Mouse (Mus musculus): Measurements from ENCODE around the gene Lgi1. TPM values are rescaled to one million over a fixed set of nuclear protein-coding genes. Genes with fewer than 3 reads are reported as not detected.

Gene Lgi1
- polyA plus RNA-seq, 1 experiment, result 0.02 TPM

- Histone ChIP-seq H3K27me3 (ENCODE audit: control insufficient read depth, insufficient read depth, low read length) (no peaks in the 10 kb centered on the region; the same call in 1 of the 2 replicates), H3K4me3 (ENCODE audit: extremely low read depth, insufficient read depth, insufficient read length) (no peak overlapping the region), H3K36me3 (ENCODE audit: control insufficient read depth, insufficient read depth, low read length) (no peaks in the 10 kb centered on the region), H3K27ac (ENCODE audit: insufficient read depth, low read length) (no peak overlapping the region), H3K4me1 (ENCODE audit: control insufficient read depth, insufficient read depth, insufficient read length) (no peaks in the 10 kb centered on the region)
- no peak for TF ChIP-seq CTCF (IDR thresholded peaks at IDR 0.05; ENCODE audit: extremely low read depth, insufficient read depth, insufficient read length, insufficient replicate concordance)
- no peak for TF ChIP-seq POLR2A (IDR thresholded peaks at IDR 0.05; ENCODE audit: low read depth, low read length)
- DNase-seq (ENCODE audit: low read depth in 1 of 2, low spot score in 2 of 2), result no peak
- 82% methylated on average over 5 of the region's 5 CpGs for WGBS
These were observed 84.6 kb downstream of the Lgi1 start for GRCm38 (mm10) chr19:38349013-38349341.

DNA sequence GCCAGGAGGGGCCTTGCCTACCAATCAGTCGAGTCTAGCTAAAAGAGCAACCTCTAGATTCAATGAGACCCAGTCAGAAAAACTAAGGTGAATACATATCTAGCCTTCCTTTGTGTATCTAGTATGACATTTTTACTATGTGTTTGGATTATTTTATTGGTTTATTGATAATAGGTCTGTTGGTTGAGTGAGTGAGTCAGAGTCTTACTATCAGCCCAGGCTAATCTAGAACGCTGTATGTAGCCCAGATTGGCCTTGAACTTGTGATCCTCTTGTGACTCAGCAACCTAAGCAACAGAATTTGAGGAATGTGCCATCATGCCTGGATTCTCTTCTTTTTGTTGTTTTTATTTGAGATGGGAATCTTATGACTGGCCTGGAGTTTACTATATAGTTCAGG lies 86.9 kb downstream of the Lgi1 start:
- H3K27me3 ChIP-seq (ENCODE audit: control insufficient read depth, insufficient read depth, low read length), result no peaks in the 10 kb centered on the region
- H3K4me3 ChIP-seq (ENCODE audit: extremely low read depth, insufficient read depth, insufficient read length), result no peak overlapping the region
- no peak for DNase-seq (ENCODE audit: low read depth in 1 of 2, low spot score in 2 of 2)
- H3K36me3 ChIP-seq (ENCODE audit: control insufficient read depth, insufficient read depth, low read length), result no peaks in the 10 kb centered on the region
- 77% methylated on average over 2 of the region's 2 CpGs for WGBS
- H3K27ac ChIP-seq (ENCODE audit: insufficient read depth, low read length), result no peak overlapping the region
- TF ChIP-seq POLR2A (IDR thresholded peaks at IDR 0.05; ENCODE audit: low read depth, low read length) (no peak), CTCF (IDR thresholded peaks at IDR 0.05; ENCODE audit: extremely low read depth, insufficient read depth, insufficient read length, insufficient replicate concordance) (no peak)
- no peaks in the 10 kb centered on the region for H3K4me1 ChIP-seq (ENCODE audit: control insufficient read depth, insufficient read depth, insufficient read length)

DNA sequence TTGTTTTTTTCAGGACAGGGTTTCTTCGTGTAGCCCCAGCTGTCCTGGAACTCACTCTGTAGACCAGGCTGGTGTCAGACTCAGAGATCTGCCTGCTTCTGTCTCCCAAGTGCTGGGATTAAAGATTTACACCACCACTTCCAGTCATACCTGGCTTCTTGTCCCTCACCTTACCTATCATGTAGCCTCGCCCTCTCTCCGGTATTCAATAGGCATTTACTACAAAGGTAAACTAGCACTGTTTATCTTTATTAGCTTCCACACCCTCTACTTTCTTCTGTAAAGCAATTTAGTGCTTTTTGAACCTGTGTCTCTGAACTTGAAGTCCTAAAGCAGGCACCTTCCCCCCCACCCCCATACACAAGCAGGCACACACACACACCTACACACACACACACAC lies 87.4 kb downstream of the Lgi1 start:
- DNase-seq (ENCODE audit: low read depth in 1 of 2, low spot score in 2 of 2), result no peak
- no peaks in the 10 kb centered on the region for H3K36me3 ChIP-seq (ENCODE audit: control insufficient read depth, insufficient read depth, low read length)
- H3K27me3 ChIP-seq (ENCODE audit: control insufficient read depth, insufficient read depth, low read length), result no peaks in the 10 kb centered on the region
- 89% methylated on average over 3 of the region's 3 CpGs for WGBS
- H3K4me3 ChIP-seq (ENCODE audit: extremely low read depth, insufficient read depth, insufficient read length), result no peak overlapping the region
- no peak overlapping the region for H3K27ac ChIP-seq (ENCODE audit: insufficient read depth, low read length)
- no peaks in the 10 kb centered on the region for H3K4me1 ChIP-seq (ENCODE audit: control insufficient read depth, insufficient read depth, insufficient read length)
- TF ChIP-seq CTCF (IDR thresholded peaks at IDR 0.05; ENCODE audit: extremely low read depth, insufficient read depth, insufficient read length, insufficient replicate concordance) (no peak), POLR2A (IDR thresholded peaks at IDR 0.05; ENCODE audit: low read depth, low read length) (no peak)

DNA sequence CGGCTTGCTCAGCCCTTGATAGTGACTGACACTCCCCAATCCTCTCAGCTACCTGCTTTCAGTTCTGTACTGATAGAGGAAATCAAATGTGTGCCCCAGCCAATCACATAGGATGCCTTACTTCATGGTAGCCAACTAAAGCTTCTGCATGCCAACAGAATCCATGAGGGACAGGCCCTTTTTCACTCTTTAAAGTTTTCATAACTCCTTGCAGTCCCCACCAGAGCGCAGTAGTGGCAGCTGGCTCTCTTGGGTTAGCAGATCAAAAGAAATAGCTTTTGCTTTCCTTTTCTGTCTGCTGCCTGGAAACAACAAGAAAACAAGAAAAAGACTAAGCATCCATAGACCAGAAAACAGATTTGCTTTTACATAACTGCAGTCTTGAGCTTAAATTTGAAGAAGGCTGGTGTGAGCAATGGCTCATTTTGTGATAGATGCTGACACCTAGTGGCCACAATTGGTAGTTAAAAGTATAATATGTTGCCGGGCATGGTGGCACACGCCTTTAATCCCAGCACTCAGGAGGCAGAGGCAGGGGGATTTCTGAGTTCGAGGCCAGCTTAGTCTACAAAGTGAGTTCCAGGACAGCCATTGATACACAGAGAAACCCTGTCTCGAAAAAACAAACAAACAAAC lies 88.3 kb downstream of the Lgi1 start:
- Histone ChIP-seq H3K27ac (ENCODE audit: insufficient read depth, low read length) (no peak overlapping the region), H3K27me3 (ENCODE audit: control insufficient read depth, insufficient read depth, low read length) (no peaks in the 10 kb centered on the region), H3K36me3 (ENCODE audit: control insufficient read depth, insufficient read depth, low read length) (no peaks in the 10 kb centered on the region), H3K4me3 (ENCODE audit: extremely low read depth, insufficient read depth, insufficient read length) (no peak overlapping the region), H3K4me1 (ENCODE audit: control insufficient read depth, insufficient read depth, insufficient read length) (no peaks in the 10 kb centered on the region)
- TF ChIP-seq CTCF (IDR thresholded peaks at IDR 0.05; ENCODE audit: extremely low read depth, insufficient read depth, insufficient read length, insufficient replicate concordance) (no peak), POLR2A (IDR thresholded peaks at IDR 0.05; ENCODE audit: low read depth, low read length) (no peak)
- peak; percentile 2 to 4 for DNase-seq (ENCODE audit: low read depth in 1 of 2, low spot score in 2 of 2)
- WGBS, result 36% methylated on average over 6 of the region's 6 CpGs

GRCm38 (mm10) chr19:38354279-38354678 lies 89.9 kb downstream of the Lgi1 start:
- DNase-seq (ENCODE audit: low read depth in 1 of 2, low spot score in 2 of 2), result no peak

DNA sequence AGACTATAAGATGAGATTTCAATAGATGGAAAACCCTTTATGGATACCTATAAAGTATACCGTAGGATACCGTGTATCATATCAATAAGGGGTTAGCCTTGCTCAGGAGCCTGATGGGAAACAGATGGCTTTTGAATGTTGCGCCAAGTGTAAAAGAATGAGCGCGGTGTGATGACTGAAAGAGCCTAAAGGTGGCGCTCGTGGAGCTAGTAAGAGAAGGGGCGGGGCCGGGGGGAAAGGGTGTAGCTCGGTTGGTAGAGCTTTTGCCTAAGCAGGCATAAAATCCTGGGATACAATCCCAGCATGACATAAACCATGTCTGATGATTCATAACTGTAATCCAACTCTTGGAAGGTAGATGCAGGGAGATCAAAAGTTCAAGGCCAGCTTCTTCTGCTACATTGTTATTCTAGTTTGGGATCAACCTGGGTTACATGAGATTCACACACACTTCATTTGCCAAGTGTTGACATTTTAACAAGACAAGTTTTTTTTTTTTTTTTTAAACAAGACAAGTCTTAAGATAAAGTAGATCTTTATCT lies 90.6 kb downstream of the Lgi1 start:
- TF ChIP-seq CTCF (IDR thresholded peaks at IDR 0.05; ENCODE audit: extremely low read depth, insufficient read depth, insufficient read length, insufficient replicate concordance), result no peak
- TF ChIP-seq POLR2A (IDR thresholded peaks at IDR 0.05; ENCODE audit: low read depth, low read length), result no peak
- Histone ChIP-seq H3K27me3 (ENCODE audit: control insufficient read depth, insufficient read depth, low read length) (no peaks in the 10 kb centered on the region), H3K36me3 (ENCODE audit: control insufficient read depth, insufficient read depth, low read length) (no peaks in the 10 kb centered on the region), H3K4me1 (ENCODE audit: control insufficient read depth, insufficient read depth, insufficient read length) (no peaks in the 10 kb centered on the region), H3K27ac (ENCODE audit: insufficient read depth, low read length) (no peak overlapping the region), H3K4me3 (ENCODE audit: extremely low read depth, insufficient read depth, insufficient read length) (no peak overlapping the region)
- DNase-seq (ENCODE audit: low read depth in 1 of 2, low spot score in 2 of 2), result no peak
- WGBS, result 68% methylated on average over 10 of the region's 10 CpGs

More at GRCm38 (mm10) chr19:38354279-38354678, 89.9 kb downstream of the Lgi1 start:
- no peak overlapping the region for H3K27ac ChIP-seq (ENCODE audit: insufficient read depth, low read length)
- no peaks in the 10 kb centered on the region for H3K4me1 ChIP-seq (ENCODE audit: control insufficient read depth, insufficient read depth, insufficient read length)
- TF ChIP-seq CTCF (IDR thresholded peaks at IDR 0.05; ENCODE audit: extremely low read depth, insufficient read depth, insufficient read length, insufficient replicate concordance) (no peak), POLR2A (IDR thresholded peaks at IDR 0.05; ENCODE audit: low read depth, low read length) (no peak)
- H3K4me3 ChIP-seq (ENCODE audit: extremely low read depth, insufficient read depth, insufficient read length), result no peak overlapping the region
- 80% methylated on average over 1 of the region's 1 CpGs for WGBS
- H3K27me3 ChIP-seq (ENCODE audit: control insufficient read depth, insufficient read depth, low read length), result no peaks in the 10 kb centered on the region
- no peaks in the 10 kb centered on the region for H3K36me3 ChIP-seq (ENCODE audit: control insufficient read depth, insufficient read depth, low read length)

GRCm38 (mm10) chr19:38356211-38356828 lies 92.0 kb downstream of the Lgi1 start:
- 90% methylated on average over 8 of the region's 8 CpGs for WGBS
- DNase-seq (ENCODE audit: low read depth in 1 of 2, low spot score in 2 of 2), result no peak

More at GRCm38 (mm10) chr19:38356211-38356828, 92.0 kb downstream of the Lgi1 start:
- H3K4me1 ChIP-seq (ENCODE audit: control insufficient read depth, insufficient read depth, insufficient read length), result no peaks in the 10 kb centered on the region
- H3K27me3 ChIP-seq (ENCODE audit: control insufficient read depth, insufficient read depth, low read length), result no peaks in the 10 kb centered on the region
- no peak overlapping the region for H3K4me3 ChIP-seq (ENCODE audit: extremely low read depth, insufficient read depth, insufficient read length)
- H3K36me3 ChIP-seq (ENCODE audit: control insufficient read depth, insufficient read depth, low read length), result no peaks in the 10 kb centered on the region
- no peak overlapping the region for H3K27ac ChIP-seq (ENCODE audit: insufficient read depth, low read length)
- TF ChIP-seq CTCF (IDR thresholded peaks at IDR 0.05; ENCODE audit: extremely low read depth, insufficient read depth, insufficient read length, insufficient replicate concordance) (no peak), POLR2A (IDR thresholded peaks at IDR 0.05; ENCODE audit: low read depth, low read length) (no peak)

All from spleen, adult 2 months (tissue).